Mouse (Mus musculus) heart, postnatal 10 days (tissue): Measurements from ENCODE around the gene Myl4. TPM values are rescaled to one million over a fixed set of nuclear protein-coding genes. Genes with fewer than 3 reads are reported as not detected.
"Not testable (repeated sequence)": the region's sequence is repeated elsewhere in the genome, so short reads cannot be mapped to it uniquely, and the experiment has no call there.

Source experiments
- DNase-seq, 2 experiments: peaks; one replicate each; pipeline ENCODE4 v3.0.0; 2021
- intact Hi-C: fragments of 180-260 bp; cut with DNase I; formaldehyde crosslinking; loops from one replicate; pipeline ENCODE4 v1.15.1; 2025
- total RNA-seq, 2 experiments: library from RNA; stranded (reverse); gene quantifications; 2 replicates each; pipeline ENCODE4 v1.2.3; 2021

The Myl4 gene
- 100 to 1,000 TPM; 257 to 700 TPM for total RNA-seq

- DNase-seq: peak; percentile 100
- intact Hi-C loops: no loop called here
Observed at GRCm38 (mm10) chr11:104550406-104550974, at the start of gene Myl4, which contains the start of gene Cdc27. Gene Myl4 (plus strand): TSS chr11:104550663. Gene Cdc27 (minus strand): TSS chr11:104550620.

GRCm38 (mm10) chr11:104508455-104508854 is 42.0 kb upstream of the Myl4 start:
- DNase-seq: no peak
- intact Hi-C loops: loop anchor here (5.0 kb wide), 1 partner anchor 191 kb away; no protein-coding TSS in a partner anchor

GRCm38 (mm10) chr11:104510606-104511005 is 39.9 kb upstream of the Myl4 start:
- intact Hi-C loops: no loop called here

GRCm38 (mm10) chr11:104512436-104512835 is 38.0 kb upstream of the Myl4 start:
- intact Hi-C loops: no loop called here
- DNase-seq: no peak

More at GRCm38 (mm10) chr11:104510606-104511005, 39.9 kb upstream of the Myl4 start:
- peak; percentile 28 to 46 for DNase-seq

GRCm38 (mm10) chr11:104525935-104526334 is 24.5 kb upstream of the Myl4 start:
- DNase-seq: no peak
- intact Hi-C loops: no loop called here

GRCm38 (mm10) chr11:104536843-104537242 is 13.6 kb upstream of the Myl4 start:
- intact Hi-C loops: no loop called here

GRCm38 (mm10) chr11:104537945-104538555 is 12.4 kb upstream of the Myl4 start:
- intact Hi-C loops: no loop called here
- DNase-seq: no peak

More at GRCm38 (mm10) chr11:104536843-104537242, 13.6 kb upstream of the Myl4 start:
- no peak for DNase-seq

- intact Hi-C loops: no loop called here
- DNase-seq: no peak
Observed at GRCm38 (mm10) chr11:104539811-104540210, 10.7 kb upstream of the Myl4 start.

- DNase-seq, intact Hi-C loops: not testable (repeated sequence)
Observed at GRCm38 (mm10) chr11:104543337-104543736, 7.1 kb upstream of the Myl4 start.

GRCm38 (mm10) chr11:104544507-104544906 is 6.0 kb upstream of the Myl4 start:
- no peak for DNase-seq
- intact Hi-C loops: no loop called here

- DNase-seq: no peak
- intact Hi-C loops: no loop called here
Observed at GRCm38 (mm10) chr11:104547502-104547901, 3.0 kb upstream of the Myl4 start.

GRCm38 (mm10) chr11:104549438-104550405 is 741 bp upstream of the Myl4 start:
- intact Hi-C loops: no loop called here

GRCm38 (mm10) chr11:104558065-104558464 is 7.6 kb downstream of the Myl4 start:
- no peak for DNase-seq
- intact Hi-C loops: no loop called here

More at GRCm38 (mm10) chr11:104549438-104550405, 741 bp upstream of the Myl4 start:
- DNase-seq: peak in 1 of 2 experiments; percentile 90

- intact Hi-C loops: no loop called here
- peak in 1 of 2 experiments; percentile 46 for DNase-seq
Observed at GRCm38 (mm10) chr11:104558651-104559403, 8.4 kb downstream of the Myl4 start.

GRCm38 (mm10) chr11:104560971-104561370 is 10.5 kb downstream of the Myl4 start:
- intact Hi-C loops: no loop called here
- DNase-seq: peak; percentile 53 to 58

- DNase-seq: no peak
- intact Hi-C loops: no loop called here
Observed at GRCm38 (mm10) chr11:104563496-104563895, 13.0 kb downstream of the Myl4 start.

- intact Hi-C loops: no loop called here
- DNase-seq: no peak
Observed at GRCm38 (mm10) chr11:104565172-104565571, 14.7 kb downstream of the Myl4 start.

GRCm38 (mm10) chr11:104566097-104566496 is 15.6 kb downstream of the Myl4 start:
- no peak for DNase-seq
- intact Hi-C loops: no loop called here

- intact Hi-C loops: no loop called here
- no peak for DNase-seq
Observed at GRCm38 (mm10) chr11:104566796-104567195, 16.3 kb downstream of the Myl4 start.

- DNase-seq: no peak
- intact Hi-C loops: no loop called here
Observed at GRCm38 (mm10) chr11:104567736-104568135, 17.3 kb downstream of the Myl4 start.
